Mouse (Mus musculus): ENCODE results near the gene Ankub1.

Gene Ankub1

GRCm38 (mm10) chr3:57643191-57643590 lies 49.4 kb downstream of the Ankub1 start:
- DNase-seq (ENCODE audit: low read depth, low spot score) = no peak

DNA sequence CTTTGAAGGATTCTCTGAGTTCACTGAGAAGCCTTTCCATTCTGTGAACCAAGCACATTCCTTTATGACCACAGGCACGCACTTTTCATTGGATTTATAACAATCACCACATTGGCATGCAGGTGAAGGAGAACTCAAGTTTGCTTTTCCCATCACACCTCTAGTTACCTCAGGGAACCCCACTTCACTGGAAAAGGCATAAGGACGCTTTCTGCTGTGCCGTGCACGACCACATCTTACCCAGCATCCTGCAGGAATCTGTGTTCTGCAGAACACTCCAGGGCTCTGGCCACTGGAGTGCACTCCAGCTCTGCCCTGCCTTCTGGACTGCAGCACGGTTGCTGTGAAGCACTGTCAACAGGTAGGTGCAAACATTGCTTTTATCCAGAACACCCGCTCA lies 55.0 kb downstream of the Ankub1 start:
- peak; percentile 42 for DNase-seq (ENCODE audit: low read depth, low spot score)

DNA sequence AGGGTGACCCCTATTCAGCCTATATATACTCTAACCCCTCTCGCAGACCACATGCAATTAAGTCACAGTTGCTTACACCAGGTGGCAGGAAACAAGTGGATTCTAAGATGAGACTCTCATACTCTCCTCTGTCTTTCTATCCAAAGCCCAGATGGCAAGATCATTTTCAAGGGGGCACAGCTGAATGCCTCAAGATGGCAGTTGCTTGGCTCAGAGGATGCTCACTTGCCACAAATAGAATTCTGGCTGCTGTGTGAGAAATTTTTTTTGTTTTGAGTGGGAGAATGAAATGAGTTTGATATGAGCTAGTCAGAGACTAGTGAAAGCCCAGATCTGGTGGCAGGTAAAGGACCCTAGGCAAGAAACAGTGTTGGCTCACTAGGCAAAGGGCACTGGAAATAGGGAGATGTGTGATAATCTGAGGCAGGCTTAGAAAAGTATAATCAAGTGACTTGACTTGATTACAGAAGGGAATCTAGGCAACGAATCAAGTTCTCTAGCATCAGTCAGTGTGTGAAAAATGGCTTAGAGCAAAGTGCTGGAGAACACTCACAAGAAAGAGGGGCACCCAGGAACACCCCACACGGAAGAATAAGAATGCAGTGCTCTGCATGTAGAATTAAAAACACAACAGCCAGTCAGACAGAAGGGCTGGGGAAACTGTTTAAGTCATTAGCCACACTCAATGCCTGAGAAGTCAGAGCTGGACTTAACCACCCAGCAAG lies 57.7 kb downstream of the Ankub1 start:
- no peak for DNase-seq (ENCODE audit: low read depth, low spot score)

GRCm38 (mm10) chr3:57626954-57627513 lies 65.6 kb downstream of the Ankub1 start:
- DNase-seq (ENCODE audit: low read depth, low spot score) = no peak

DNA sequence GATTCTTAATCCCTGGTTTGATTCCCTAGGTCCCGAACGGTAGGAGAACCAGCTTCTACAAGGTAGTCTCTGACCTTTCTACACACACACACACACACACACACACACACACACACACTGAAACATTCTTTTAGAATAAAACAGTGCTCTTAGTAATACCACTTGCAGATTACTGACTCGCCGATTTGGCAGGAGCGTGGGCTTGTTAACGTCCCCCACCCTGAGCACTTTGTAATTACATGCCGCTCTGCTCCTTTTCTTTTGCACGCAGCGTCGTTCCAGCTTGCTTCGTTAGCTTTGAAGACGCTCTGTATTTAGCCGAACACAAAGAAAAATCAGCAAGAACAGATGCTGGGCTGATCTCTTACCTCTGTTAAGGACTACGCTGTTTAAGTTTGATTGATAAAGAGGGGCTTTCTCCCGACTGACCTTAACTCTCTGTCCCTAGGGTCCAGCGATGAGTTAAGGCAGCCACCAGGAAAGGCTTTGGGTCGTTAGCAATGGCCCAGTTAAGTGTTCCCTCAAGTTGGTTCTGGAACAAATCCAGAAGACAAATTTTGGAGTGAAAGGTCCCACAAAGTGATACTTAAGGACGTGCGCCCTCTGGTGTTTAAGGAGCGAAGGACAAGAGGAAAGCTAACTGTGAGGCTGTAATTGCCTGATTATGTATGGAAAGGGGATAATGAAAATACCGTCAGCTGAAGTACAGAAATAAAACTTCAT lies 67.2 kb downstream of the Ankub1 start:
- peak; percentile 97 for DNase-seq (ENCODE audit: low read depth, low spot score)

GRCm38 (mm10) chr3:57619718-57620117 lies 72.9 kb downstream of the Ankub1 start:
- peak; percentile 50 for DNase-seq (ENCODE audit: low read depth, low spot score)

DNA sequence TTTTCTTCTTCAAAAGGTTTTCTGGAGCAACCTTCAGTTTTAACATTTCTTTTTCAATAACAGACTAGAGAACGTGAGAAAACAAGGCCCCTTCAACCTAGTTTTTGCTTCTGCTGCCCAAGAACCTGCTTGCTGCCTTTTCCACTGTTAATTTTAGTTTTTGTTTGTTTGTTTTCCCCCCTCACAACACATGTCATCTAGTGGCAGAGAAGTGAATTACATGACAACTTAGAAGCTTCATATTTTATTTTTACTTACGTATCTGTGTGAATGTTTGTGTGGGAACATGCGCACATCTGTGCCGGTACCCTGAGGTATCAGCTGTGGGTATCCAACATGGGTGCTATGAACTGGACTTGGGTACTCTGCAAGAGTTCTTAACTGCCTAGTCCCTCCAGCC lies 76.9 kb downstream of the Ankub1 start:
- peak; percentile 49 for DNase-seq (ENCODE audit: low read depth, low spot score)

DNA sequence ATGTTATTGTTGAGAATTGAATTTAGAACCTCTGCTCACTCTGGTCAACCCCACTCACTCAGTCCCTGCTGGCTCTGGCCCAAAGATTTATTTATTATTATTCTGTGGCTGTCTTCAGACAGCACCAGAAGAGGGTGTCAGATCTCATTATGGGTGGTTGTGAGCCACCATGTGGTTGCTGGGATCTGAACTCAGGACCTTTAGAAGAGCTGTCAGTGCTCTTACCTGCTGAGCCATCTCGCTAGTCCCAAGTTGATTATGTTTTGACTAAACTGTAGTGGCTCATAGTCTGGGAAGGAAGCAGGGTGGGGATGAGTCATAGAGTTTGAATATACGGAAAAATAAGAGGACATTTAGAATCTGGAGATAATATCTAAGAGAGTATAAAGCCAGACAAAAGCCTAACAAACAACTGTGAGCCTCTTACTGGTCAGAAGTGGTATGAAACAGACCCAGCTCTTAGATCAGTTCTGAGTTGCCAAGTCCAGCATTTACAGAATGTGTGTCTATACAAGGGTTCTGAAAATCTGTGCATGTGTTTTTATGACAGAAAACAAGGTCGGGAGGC lies 80.1 kb downstream of the Ankub1 start:
- peak; percentile 64 for DNase-seq (ENCODE audit: low read depth, low spot score)

- DNase-seq (ENCODE audit: low read depth, low spot score) = no peak
Observed at GRCm38 (mm10) chr3:57611776-57612175, 80.8 kb downstream of the Ankub1 start.

All from 3T3-L1 (cell line).